Mouse (Mus musculus): ENCODE results near the gene Cpne8. TPM values are rescaled to one million over a fixed set of nuclear protein-coding genes. Genes with fewer than 3 reads are reported as not detected.

Gene Cpne8
- polyA plus RNA-seq, 1 experiment from 2014 or later: 40.4 TPM

DNA sequence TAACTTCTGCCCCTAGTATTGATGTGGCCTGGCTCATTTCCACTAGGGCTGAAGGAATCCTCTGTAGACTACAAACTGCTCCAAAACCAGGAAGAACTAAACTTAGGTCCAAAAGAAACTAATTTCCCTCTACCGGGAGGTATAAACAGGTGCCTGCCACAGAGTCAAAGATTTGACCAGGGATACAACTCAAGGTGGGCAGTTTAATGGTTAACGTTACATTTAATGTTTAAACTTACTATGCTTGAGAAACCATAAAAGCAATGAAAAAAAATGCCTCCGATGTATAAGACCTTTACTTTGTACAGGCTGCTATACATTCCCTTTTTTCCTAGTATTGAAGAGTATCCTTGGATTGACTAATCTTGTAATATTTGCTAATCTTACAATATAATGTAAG is 18.5 kb downstream of the Cpne8 start:
- Histone ChIP-seq H3K9ac (ENCODE audit: low read depth, low read length) (no peak overlapping the region), H3K4me3 (ENCODE audit: low read depth, low read length) (no peak overlapping the region), H3K9me3 (ENCODE audit: control insufficient read depth) (no peaks in the 10 kb centered on the region), H3K4me1 (replicated peaks; ENCODE audit: control insufficient read depth, insufficient read depth, low read length) (no peaks in the 10 kb centered on the region), H3K27me3 (replicated peaks; ENCODE audit: control insufficient read depth, insufficient read depth, low read length) (no peaks in the 10 kb centered on the region), H3K36me3 (ENCODE audit: control insufficient read depth, insufficient read depth) (no peaks in the 10 kb centered on the region), H3K27ac (ENCODE audit: low read depth, low read length) (no peak overlapping the region), H3K4me2 (replicated peaks; ENCODE audit: low read depth) (peak overlapping the region; percentile 10)
- ATAC-seq: no peak
- 38% methylated on average over 3 of the region's 3 CpGs for WGBS
- TF ChIP-seq CTCF (IDR thresholded peaks at IDR 0.05; ENCODE audit: low read depth): no peak

- TF ChIP-seq CTCF (IDR thresholded peaks at IDR 0.05; ENCODE audit: low read depth): no peak
- 42% methylated on average over 2 of the region's 2 CpGs for WGBS
- Histone ChIP-seq H3K9ac (ENCODE audit: low read depth, low read length) (no peak overlapping the region), H3K4me2 (replicated peaks; ENCODE audit: low read depth) (no peak overlapping the region), H3K4me3 (ENCODE audit: low read depth, low read length) (no peak overlapping the region), H3K27me3 (replicated peaks; ENCODE audit: control insufficient read depth, insufficient read depth, low read length) (no peaks in the 10 kb centered on the region), H3K27ac (ENCODE audit: low read depth, low read length) (no peak overlapping the region), H3K36me3 (ENCODE audit: control insufficient read depth, insufficient read depth) (no peaks in the 10 kb centered on the region), H3K9me3 (ENCODE audit: control insufficient read depth) (no peaks in the 10 kb centered on the region), H3K4me1 (replicated peaks; ENCODE audit: control insufficient read depth, insufficient read depth, low read length) (no peaks in the 10 kb centered on the region)
- ATAC-seq: peak; percentile 84
Measured at GRCm38 (mm10) chr15:90658053-90658452, 21.2 kb downstream of the Cpne8 start.

- TF ChIP-seq CTCF (IDR thresholded peaks at IDR 0.05; ENCODE audit: low read depth): no peak
- no peaks in the 10 kb centered on the region for H3K4me1 ChIP-seq (replicated peaks; ENCODE audit: control insufficient read depth, insufficient read depth, low read length)
- H3K27me3 ChIP-seq (replicated peaks; ENCODE audit: control insufficient read depth, insufficient read depth, low read length): no peaks in the 10 kb centered on the region
- H3K36me3 ChIP-seq (ENCODE audit: control insufficient read depth, insufficient read depth): no peaks in the 10 kb centered on the region
- H3K9me3 ChIP-seq (ENCODE audit: control insufficient read depth): no peaks in the 10 kb centered on the region
- WGBS: 70% methylated on average over 8 of the region's 8 CpGs
- ATAC-seq: peak; percentile 37; the same call in 1 of the 2 replicates
- no peak overlapping the region for H3K9ac ChIP-seq (ENCODE audit: low read depth, low read length)
- no peak overlapping the region for H3K4me2 ChIP-seq (replicated peaks; ENCODE audit: low read depth)
- no peak overlapping the region for H3K27ac ChIP-seq (ENCODE audit: low read depth, low read length)
- no peak overlapping the region for H3K4me3 ChIP-seq (ENCODE audit: low read depth, low read length)
Measured at GRCm38 (mm10) chr15:90656521-90656920, 22.7 kb downstream of the Cpne8 start.

- Histone ChIP-seq H3K27me3 (replicated peaks; ENCODE audit: control insufficient read depth, insufficient read depth, low read length) (no peaks in the 10 kb centered on the region), H3K36me3 (ENCODE audit: control insufficient read depth, insufficient read depth) (peaks cover 5% of the 10 kb centered on the region), H3K27ac (ENCODE audit: low read depth, low read length) (no peak overlapping the region), H3K4me2 (replicated peaks; ENCODE audit: low read depth) (no peak overlapping the region), H3K9me3 (ENCODE audit: control insufficient read depth) (no peaks in the 10 kb centered on the region), H3K4me1 (replicated peaks; ENCODE audit: control insufficient read depth, insufficient read depth, low read length) (no peaks in the 10 kb centered on the region), H3K9ac (ENCODE audit: low read depth, low read length) (no peak overlapping the region), H3K4me3 (ENCODE audit: low read depth, low read length) (no peak overlapping the region)
- no peak for TF ChIP-seq CTCF (IDR thresholded peaks at IDR 0.05; ENCODE audit: low read depth)
- 90% methylated on average over 5 of the region's 5 CpGs for WGBS
- ATAC-seq: no peak
Measured at GRCm38 (mm10) chr15:90647011-90647577, 32.1 kb downstream of the Cpne8 start.

DNA sequence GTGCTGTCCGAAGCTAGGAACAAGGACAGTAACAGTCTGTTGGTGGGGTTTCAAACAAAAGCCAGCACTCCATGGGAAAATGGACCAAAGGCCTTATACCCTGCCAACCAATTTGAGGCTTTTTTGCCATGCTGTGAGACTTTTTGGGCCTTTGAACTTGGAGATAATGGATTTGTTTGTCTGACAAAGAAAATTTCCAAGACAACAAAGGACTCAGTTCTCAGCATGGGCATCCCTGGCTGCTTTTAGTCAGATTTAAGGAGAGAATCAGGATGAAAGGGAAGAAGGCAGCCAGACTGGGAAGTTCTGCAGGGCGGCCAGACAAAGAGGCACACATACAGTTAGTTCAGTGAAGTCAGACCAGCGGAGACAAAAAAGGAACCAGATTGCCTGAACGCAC is 32.9 kb downstream of the Cpne8 start:
- no peak for TF ChIP-seq CTCF (IDR thresholded peaks at IDR 0.05; ENCODE audit: low read depth)
- Histone ChIP-seq H3K9ac (ENCODE audit: low read depth, low read length) (no peak overlapping the region), H3K36me3 (ENCODE audit: control insufficient read depth, insufficient read depth) (peaks cover 5% of the 10 kb centered on the region), H3K4me1 (replicated peaks; ENCODE audit: control insufficient read depth, insufficient read depth, low read length) (no peaks in the 10 kb centered on the region), H3K27ac (ENCODE audit: low read depth, low read length) (0 out of 2 replicates have a peak overlapping the region, but pooled peaks have one; percentile 21), H3K27me3 (replicated peaks; ENCODE audit: control insufficient read depth, insufficient read depth, low read length) (no peaks in the 10 kb centered on the region), H3K4me3 (ENCODE audit: low read depth, low read length) (no peak overlapping the region), H3K4me2 (replicated peaks; ENCODE audit: low read depth) (no peak overlapping the region), H3K9me3 (ENCODE audit: control insufficient read depth) (no peaks in the 10 kb centered on the region)
- ATAC-seq: no peak
- WGBS: 90% methylated on average over 4 of the region's 4 CpGs

DNA sequence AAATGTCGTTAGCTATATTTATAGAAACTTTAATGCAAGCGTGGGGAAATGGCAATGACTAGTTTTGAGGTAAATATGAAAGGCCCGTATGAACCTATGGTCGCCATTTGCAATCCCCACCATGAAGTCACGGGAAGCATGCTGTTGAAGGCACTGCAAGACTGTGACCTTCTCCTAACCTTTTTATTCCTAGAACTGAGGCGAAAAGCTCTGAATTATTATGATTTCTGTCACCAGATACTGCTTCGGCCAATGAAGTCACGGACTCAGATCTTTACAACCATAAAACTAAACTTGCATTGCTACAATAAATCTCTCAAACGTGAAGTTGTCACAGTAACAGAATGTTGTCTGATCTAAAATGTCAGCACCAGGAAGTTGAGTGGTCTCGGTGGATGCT is 33.4 kb downstream of the Cpne8 start:
- no peak for TF ChIP-seq CTCF (IDR thresholded peaks at IDR 0.05; ENCODE audit: low read depth)
- 63% methylated on average over 10 of the region's 10 CpGs for WGBS
- Histone ChIP-seq H3K27me3 (replicated peaks; ENCODE audit: control insufficient read depth, insufficient read depth, low read length) (no peaks in the 10 kb centered on the region), H3K4me2 (replicated peaks; ENCODE audit: low read depth) (no peak overlapping the region), H3K4me1 (replicated peaks; ENCODE audit: control insufficient read depth, insufficient read depth, low read length) (no peaks in the 10 kb centered on the region), H3K27ac (ENCODE audit: low read depth, low read length) (0 out of 2 replicates have a peak overlapping the region, but pooled peaks have one; percentile 21), H3K9me3 (ENCODE audit: control insufficient read depth) (no peaks in the 10 kb centered on the region), H3K9ac (ENCODE audit: low read depth, low read length) (no peak overlapping the region), H3K36me3 (ENCODE audit: control insufficient read depth, insufficient read depth) (peaks cover 5% of the 10 kb centered on the region), H3K4me3 (ENCODE audit: low read depth, low read length) (no peak overlapping the region)
- ATAC-seq: peak; percentile 53; the same call in 1 of the 2 replicates

Measured in intestine, postnatal 0 days (tissue).